Mouse (Mus musculus): ENCODE data around the gene Paqr4.

Gene Paqr4

GRCm38 (mm10) chr17:23740598-23741021, at the start of gene Paqr4:
Gene Paqr4 (minus strand): TSS chr17:23740867.
- WGBS, result 6% methylated on average over 13 of the region's 13 CpGs

GRCm38 (mm10) chr17:23789749-23790268, 49.1 kb upstream of the Paqr4 start:
- 22% methylated on average over 8 of the region's 8 CpGs for WGBS

GRCm38 (mm10) chr17:23788973-23789372, 48.3 kb upstream of the Paqr4 start:
- 88% methylated on average over 4 of the region's 4 CpGs for WGBS

- 9% methylated on average over 13 of the region's 13 CpGs for WGBS
Measured at GRCm38 (mm10) chr17:23786510-23786931, 45.9 kb upstream of the Paqr4 start.

- 3% methylated on average over 43 of the region's 43 CpGs for WGBS
Measured at GRCm38 (mm10) chr17:23785561-23786471, 45.1 kb upstream of the Paqr4 start, which contains the start of gene Flywch2. Gene Flywch2 (minus strand): TSS chr17:23786081.

GRCm38 (mm10) chr17:23778447-23778846, 37.8 kb upstream of the Paqr4 start:
- 58% methylated on average over 2 of the region's 2 CpGs for WGBS

GRCm38 (mm10) chr17:23777141-23777540, 36.5 kb upstream of the Paqr4 start:
- WGBS, result 82% methylated on average over 2 of the region's 2 CpGs

GRCm38 (mm10) chr17:23776216-23776615, 35.5 kb upstream of the Paqr4 start:
- 84% methylated on average over 10 of the region's 10 CpGs for WGBS

GRCm38 (mm10) chr17:23774090-23774489, 33.4 kb upstream of the Paqr4 start:
- 5% methylated on average over 12 of the region's 12 CpGs for WGBS

- WGBS, result 74% methylated on average over 6 of the region's 6 CpGs
Measured at GRCm38 (mm10) chr17:23773676-23774075, 33.0 kb upstream of the Paqr4 start.

GRCm38 (mm10) chr17:23772219-23772556, 31.5 kb upstream of the Paqr4 start:
- WGBS, result 43% methylated on average over 2 of the region's 2 CpGs

- WGBS, result 3% methylated on average over 58 of the region's 58 CpGs
Measured at GRCm38 (mm10) chr17:23771284-23772218, 30.9 kb upstream of the Paqr4 start, which contains the start of gene Flywch1. Gene Flywch1 (minus strand): TSS chr17:23771602.

GRCm38 (mm10) chr17:23770896-23771283, 30.2 kb upstream of the Paqr4 start:
- 1% methylated on average over 19 of the region's 19 CpGs for WGBS

- WGBS, result 21% methylated on average over 2 of the region's 2 CpGs
Measured at GRCm38 (mm10) chr17:23770493-23770892, 29.8 kb upstream of the Paqr4 start.

- WGBS, result 74% methylated on average over 11 of the region's 11 CpGs
Measured at GRCm38 (mm10) chr17:23762976-23763375, 22.3 kb upstream of the Paqr4 start.

GRCm38 (mm10) chr17:23761155-23761554, 20.5 kb upstream of the Paqr4 start:
- WGBS, result 98% methylated on average over 3 of the region's 3 CpGs

- 90% methylated on average over 9 of the region's 9 CpGs for WGBS
Measured at GRCm38 (mm10) chr17:23760231-23760630, 19.6 kb upstream of the Paqr4 start.

- 64% methylated on average over 8 of the region's 8 CpGs for whole genome bisulfite sequencing
Measured at GRCm38 (mm10) chr17:23758801-23759200, 18.1 kb upstream of the Paqr4 start.

- WGBS, result 90% methylated on average over 9 of the region's 9 CpGs
Measured at GRCm38 (mm10) chr17:23757581-23757980, 16.9 kb upstream of the Paqr4 start.

- 91% methylated on average over 13 of the region's 13 CpGs for WGBS
Measured at GRCm38 (mm10) chr17:23755689-23756088, 15.0 kb upstream of the Paqr4 start.

GRCm38 (mm10) chr17:23749400-23750191, 8.9 kb upstream of the Paqr4 start:
- 86% methylated on average over 11 of the region's 11 CpGs for WGBS

Data from cerebral cortex, adult 2 months (tissue).